Mouse (Mus musculus) myocyte (in vitro differentiated cells): Measurements from ENCODE around the gene Tmem30c.

Experiments used
- MYOD1 ChIP-seq, 3 experiments: IDR thresholded peaks; one replicate each; pipeline ENCODE4 v1.6.1; 2011; ENCODE audit warnings: control low read depth in 2 of 3, low read depth in 2 of 3, mild to moderate bottlenecking in 2 of 3, moderate library complexity in 1 of 3; ENCODE audit not compliant: insufficient read length in 2 of 3, control insufficient read depth in 1 of 3
- POLR2A ChIP-seq: IDR thresholded peaks from one replicate; pipeline ENCODE4 v1.6.1; 2011; ENCODE audit warnings: low read depth, mild to moderate bottlenecking, control low read depth, moderate library complexity; ENCODE audit not compliant: insufficient read length
- POLR2AphosphoS2 ChIP-seq: IDR thresholded peaks from one replicate; pipeline ENCODE4 v1.6.1; 2011; ENCODE audit warnings: low read depth, control low read depth; ENCODE audit not compliant: insufficient read length

- TF ChIP-seq POLR2A (no peak), POLR2AphosphoS2 (no peak), MYOD1 (IDR thresholded peaks at IDR 0.05; ENCODE audit: control insufficient read depth in 1 of 3, insufficient read length in 2 of 3, low read depth in 2 of 3) (no peak)
Measured at GRCm38 (mm10) chr16:57302792-57303698, 10.4 kb upstream of the Tmem30c start.
